Mouse (Mus musculus) lung, postnatal 0 days (tissue): ENCODE data around the gene Tex33.

Experiments used
- CTCF ChIP-seq: IDR thresholded peaks from 2 replicates; pipeline ENCODE4 v1.5.1; 2016; ENCODE audit warnings: antibody characterized with exemption, mild to moderate bottlenecking
- EP300 ChIP-seq: IDR thresholded peaks from 2 replicates; pipeline ENCODE4 v1.6.1; 2016; ENCODE audit warnings: antibody characterized with exemption, mild to moderate bottlenecking, control low read depth

- no peak for TF ChIP-seq CTCF
- no peak for TF ChIP-seq EP300
Observed at GRCm38 (mm10) chr15:78390855-78391254, 4.9 kb downstream of the Tex33 start.
